Mouse (Mus musculus) forebrain, embryonic 12.5 days (tissue): ENCODE measurements around the gene Abhd15. TPM values are rescaled to one million over a fixed set of nuclear protein-coding genes. Genes with fewer than 3 reads are reported as not detected.

Experiments
- ATAC-seq: fragments of 200-750 bp; cut with Nextera tagmentation; 2 replicates; pipeline ENCODE4 v1.8.0; 2017; ENCODE audit warnings: moderate TSS enrichment; ENCODE audit not compliant: low FRiP score
- H3K27ac ChIP-seq: fragments of 300-500 bp; sonication (generic); 2 replicates; pipeline ENCODE4 v1.5.1; 2016; ENCODE audit warnings: mild to moderate bottlenecking
- H3K27me3 ChIP-seq: fragments of 300-500 bp; sonication (generic); 2 replicates; pipeline ENCODE4 v1.6.1; 2016; ENCODE audit warnings: mild to moderate bottlenecking
- H3K36me3 ChIP-seq: fragments of 300-500 bp; sonication (generic); replicated peaks from 2 replicates; pipeline ENCODE4 v1.6.1; 2016; ENCODE audit warnings: mild to moderate bottlenecking
- H3K4me1 ChIP-seq: fragments of 300-500 bp; sonication (generic); 2 replicates; pipeline ENCODE4 v1.6.1; 2016
- H3K4me2 ChIP-seq: fragments of 300-500 bp; sonication (generic); 2 replicates; pipeline ENCODE4 v1.6.1; 2016; ENCODE audit warnings: mild to moderate bottlenecking, moderate library complexity
- H3K4me3 ChIP-seq: fragments of 300-500 bp; sonication (generic); replicated peaks from 2 replicates; pipeline ENCODE4 v1.5.1; 2016; ENCODE audit warnings: mild to moderate bottlenecking
- H3K9ac ChIP-seq: fragments of 300-500 bp; sonication (generic); 2 replicates; pipeline ENCODE4 v1.6.1; 2016; ENCODE audit warnings: mild to moderate bottlenecking
- H3K9me3 ChIP-seq: fragments of 300-500 bp; sonication (generic); 2 replicates; pipeline ENCODE4 v1.6.1; 2016
- WGBS: fragments of 180-500 bp; shearing (Covaris S2); methylation state at CpG from one replicate; pipeline ENCODE4 v1.1.7; 2016; 5-methylcytosine and 5-hydroxymethylcytosine counted together
- polyA plus RNA-seq: library from polyadenylated mRNA; unstranded; fragments of >200 nt; fragmentation: Nextera tagmentation; extraction: Ambion mirVana; gene quantifications from 2 replicates; pipeline ENCODE4 v1.2.1, GENCODE M21; 2016

The Abhd15 gene
- polyA plus RNA-seq, 1 experiment from 2014 or later: 4.8 TPM

DNA sequence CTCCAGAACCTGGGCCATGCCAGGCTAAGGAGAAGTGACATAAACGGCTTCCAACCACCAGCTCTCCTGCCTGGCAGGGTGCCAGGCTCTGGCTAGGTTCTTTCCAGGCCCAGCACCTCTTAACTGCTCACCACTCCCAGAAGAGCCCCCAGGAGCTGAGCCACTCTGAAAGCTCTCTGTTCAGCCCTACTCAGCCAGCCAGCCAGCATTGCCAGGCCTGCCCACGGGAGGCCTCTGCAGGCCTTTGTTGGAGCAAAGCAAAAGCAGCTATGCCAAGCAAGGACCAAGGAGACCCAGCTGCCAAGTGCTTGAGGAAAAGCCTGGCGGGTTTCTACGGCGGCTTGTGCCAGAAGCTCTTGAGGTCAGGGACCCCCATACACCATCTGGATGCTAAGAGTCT is 28.1 kb upstream of the Abhd15 start:
- peak overlapping the region; percentile 0; the same call in 1 of the 2 replicates for H3K4me3 ChIP-seq
- H3K9me3 ChIP-seq: no peaks in the 10 kb centered on the region
- peaks cover 76% of the 10 kb centered on the region for H3K4me1 ChIP-seq
- H3K36me3 ChIP-seq: peaks cover 3% of the 10 kb centered on the region; the same call in 1 of the 2 replicates
- 56% methylated on average over 5 of the region's 5 CpGs for WGBS
- peak overlapping the region; percentile 81 for H3K4me2 ChIP-seq
- no peaks in the 10 kb centered on the region for H3K27me3 ChIP-seq
- ATAC-seq: no peak
- peak overlapping the region; percentile 30; the same call in 1 of the 2 replicates for H3K9ac ChIP-seq
- H3K27ac ChIP-seq: peak overlapping the region; percentile 57

DNA sequence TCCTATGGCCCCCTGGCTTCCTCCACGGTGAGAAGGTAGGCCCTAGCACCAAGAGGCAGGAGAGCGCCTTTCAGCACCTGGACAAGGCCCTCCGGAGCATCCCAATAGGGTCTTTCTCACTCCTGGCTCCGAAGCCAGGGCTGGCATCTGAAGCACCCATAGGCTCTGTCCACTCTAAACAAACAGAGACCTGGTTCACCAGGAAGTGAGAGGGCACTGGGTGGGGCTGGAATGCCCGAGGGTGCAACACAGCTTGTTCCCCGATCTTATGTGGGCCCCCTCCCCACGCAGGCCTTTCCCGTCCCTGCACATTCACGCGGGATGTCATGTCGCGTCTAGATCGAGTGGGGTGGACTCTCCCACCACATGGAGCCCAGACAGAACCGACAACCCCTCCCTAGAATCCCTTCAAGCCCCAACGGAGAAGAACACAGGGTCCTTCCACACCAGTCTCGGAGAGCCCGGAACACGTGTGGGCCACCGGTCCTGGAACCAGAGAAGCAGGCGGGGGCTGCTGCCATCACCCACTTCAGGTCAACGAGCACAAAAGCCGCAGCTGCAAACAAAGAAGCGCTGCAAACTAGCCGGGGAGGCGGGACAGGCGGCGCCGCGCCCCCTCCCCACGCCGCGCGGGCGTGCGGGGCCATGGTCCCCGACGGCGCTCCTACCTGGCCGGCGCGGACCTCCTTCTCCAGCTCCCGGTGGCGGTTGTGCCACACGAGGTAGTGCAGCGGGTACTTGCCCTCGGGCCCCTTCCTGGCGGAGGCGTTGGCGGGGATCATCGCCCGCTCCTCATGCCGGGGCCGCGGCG is 25.9 kb upstream of the Abhd15 start:
- Histone ChIP-seq H3K27ac (peak overlapping the region; percentile 91), H3K36me3 (no peaks in the 10 kb centered on the region), H3K4me3 (peak overlapping the region; percentile 90), H3K9me3 (no peaks in the 10 kb centered on the region), H3K27me3 (no peaks in the 10 kb centered on the region), H3K4me1 (peaks cover 75% of the 10 kb centered on the region), H3K4me2 (peak overlapping the region; percentile 81), H3K9ac (peak overlapping the region; percentile 94)
- no peak for ATAC-seq
- WGBS: 2% methylated on average over 55 of the region's 55 CpGs

DNA sequence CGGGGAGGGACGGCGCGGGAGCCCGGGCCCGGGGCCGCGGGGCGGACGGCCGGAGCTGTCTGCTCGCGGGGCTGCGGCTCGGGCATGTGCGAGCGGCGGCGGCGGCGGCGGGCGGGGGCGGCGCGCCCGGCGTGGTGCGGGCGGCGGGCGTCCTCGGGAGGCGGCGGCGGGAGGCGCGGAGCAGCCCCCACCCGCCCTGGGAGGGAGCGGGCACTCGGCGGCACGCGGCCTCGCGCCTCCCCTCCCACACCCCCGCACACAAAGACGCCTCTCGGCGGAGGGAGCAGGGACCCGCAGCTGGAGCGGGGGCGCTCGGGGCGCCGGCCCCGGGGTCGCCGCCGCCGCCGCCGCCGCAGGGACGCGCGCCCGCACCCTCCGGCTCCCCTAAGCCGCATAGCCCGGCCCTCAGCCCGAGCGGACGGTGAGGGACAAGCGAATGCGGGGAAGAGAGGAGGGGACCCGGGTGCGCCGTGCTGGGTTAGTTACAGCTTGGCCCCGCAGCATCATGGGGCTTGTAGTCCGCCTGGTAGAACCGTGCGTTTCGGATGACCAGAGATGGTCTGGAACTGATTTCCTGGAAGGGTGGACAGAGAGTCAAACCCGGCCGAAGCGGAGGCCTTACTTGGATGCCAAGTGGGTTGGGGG is 25.2 kb upstream of the Abhd15 start, which contains the start of gene Ankrd13b:
Gene Ankrd13b (minus strand): TSS at position 88 of the 645 bp plus-strand sequence.
- H3K27ac ChIP-seq: peak within 1 kb of the TSS; percentile 91
- peaks cover 81% of the 10 kb centered on the region for H3K4me1 ChIP-seq
- H3K27me3 ChIP-seq: no peaks in the 10 kb centered on the region
- ATAC-seq: peak; percentile 63
- peak within 1 kb of the TSS; percentile 81 for H3K4me2 ChIP-seq
- no peaks in the 10 kb centered on the region for H3K36me3 ChIP-seq
- peak within 1 kb of the TSS; percentile 90 for H3K4me3 ChIP-seq
- H3K9ac ChIP-seq: peak within 1 kb of the TSS; percentile 94
- H3K9me3 ChIP-seq: no peaks in the 10 kb centered on the region
- under 1% methylated on average over 53 of the region's 87 CpGs for WGBS

DNA sequence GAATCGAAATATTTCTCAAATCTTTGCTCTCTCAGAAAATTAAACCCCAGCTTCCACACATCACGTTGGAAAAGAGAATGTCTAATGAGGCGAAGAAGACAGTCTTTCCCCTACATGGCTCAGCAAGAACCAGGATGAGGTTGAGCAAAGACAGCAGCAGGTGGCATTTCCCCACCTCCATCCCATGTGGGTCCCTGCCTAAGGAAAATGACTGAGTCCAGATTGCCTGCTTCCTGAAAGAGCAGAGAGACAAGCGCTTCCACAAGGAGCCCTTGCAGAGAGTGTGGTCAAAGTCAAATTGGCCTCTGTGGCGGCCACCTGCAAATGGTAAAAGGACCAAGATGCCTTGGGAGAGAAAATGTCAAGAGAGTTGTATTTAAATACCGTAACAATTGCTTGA is 24.5 kb upstream of the Abhd15 start:
- no peak overlapping the region; the same call in 1 of the 2 replicates for H3K9ac ChIP-seq
- 70% methylated on average over 6 of the region's 6 CpGs for WGBS
- peaks cover 81% of the 10 kb centered on the region for H3K4me1 ChIP-seq

DNA sequence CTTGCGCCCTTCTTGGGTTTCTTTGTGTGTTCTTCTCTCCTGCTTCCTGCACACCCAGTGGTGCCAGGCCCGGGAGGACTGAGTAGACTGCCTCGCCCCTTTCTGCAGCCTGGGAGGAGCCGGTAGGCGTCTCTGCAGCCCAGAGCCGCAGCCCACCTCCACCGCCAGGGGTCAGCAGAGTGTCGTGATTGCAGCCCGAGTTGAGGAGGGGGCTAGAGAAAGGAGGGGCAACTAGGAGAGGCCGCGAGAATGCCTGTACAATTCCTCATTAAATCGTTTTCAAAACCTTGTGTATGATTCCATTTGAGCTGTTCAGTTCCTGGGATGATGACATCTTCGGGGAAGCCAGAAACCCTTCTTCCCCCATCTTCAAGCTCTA is 23.8 kb upstream of the Abhd15 start:
- Histone ChIP-seq H3K27ac (peak overlapping the region; percentile 86), H3K9me3 (no peaks in the 10 kb centered on the region), H3K27me3 (no peaks in the 10 kb centered on the region), H3K36me3 (no peaks in the 10 kb centered on the region), H3K4me3 (peak overlapping the region; percentile 95), H3K4me1 (peaks cover 78% of the 10 kb centered on the region), H3K9ac (peak overlapping the region; percentile 96; the same call in 1 of the 2 replicates), H3K4me2 (peak overlapping the region; percentile 77)
- ATAC-seq: peak; percentile 80
- under 1% methylated on average over 13 of the region's 13 CpGs for WGBS

More for the DNA sequence above, 24.5 kb upstream of the Abhd15 start:
- no peaks in the 10 kb centered on the region for H3K27me3 ChIP-seq
- H3K36me3 ChIP-seq: no peaks in the 10 kb centered on the region
- peak overlapping the region; percentile 86; the same call in 1 of the 2 replicates for H3K27ac ChIP-seq
- no peaks in the 10 kb centered on the region for H3K9me3 ChIP-seq
- peak overlapping the region; percentile 81 for H3K4me2 ChIP-seq
- peak overlapping the region; percentile 95 for H3K4me3 ChIP-seq
- no peak for ATAC-seq

DNA sequence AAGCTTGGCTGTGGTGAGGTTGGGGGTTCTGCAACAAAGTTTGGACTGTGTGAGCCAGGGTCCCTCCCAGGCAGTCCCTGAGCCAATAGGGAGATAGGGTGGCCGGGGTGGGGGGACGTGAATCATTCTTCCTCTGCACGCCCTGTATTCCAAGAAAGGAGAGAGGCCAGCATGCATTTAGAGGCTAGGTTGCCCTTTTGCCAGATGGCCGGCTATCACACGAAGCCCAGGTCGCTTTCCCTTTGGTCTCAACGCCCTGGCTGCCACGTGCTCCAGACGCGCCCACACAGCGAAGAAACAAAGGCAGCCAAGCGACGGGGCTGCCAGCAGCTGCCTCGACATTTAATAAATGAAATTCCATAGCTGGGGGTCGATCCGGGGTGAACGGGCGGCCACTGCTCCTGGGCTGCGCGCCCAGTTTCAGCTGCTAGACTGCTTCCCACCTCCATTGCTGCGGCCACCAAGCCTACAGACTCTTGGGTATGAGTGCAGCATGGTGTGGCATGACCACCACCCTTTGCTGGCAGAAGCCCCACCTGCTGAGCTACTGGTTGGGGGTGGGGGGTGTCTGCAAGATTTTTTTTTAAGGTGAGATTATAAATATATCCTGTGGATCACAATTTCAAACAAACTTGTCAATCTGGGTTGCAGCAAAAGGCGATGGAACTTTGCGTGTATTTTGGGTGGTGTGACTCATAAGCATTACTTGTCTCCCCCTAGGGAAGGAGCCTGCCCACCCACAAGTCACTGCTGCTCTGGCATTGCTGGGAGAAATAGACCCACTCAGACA is 23.2 kb upstream of the Abhd15 start:
- H3K27ac ChIP-seq: peak overlapping the region; percentile 86
- no peaks in the 10 kb centered on the region for H3K36me3 ChIP-seq
- H3K27me3 ChIP-seq: no peaks in the 10 kb centered on the region
- no peaks in the 10 kb centered on the region for H3K9me3 ChIP-seq
- peaks cover 72% of the 10 kb centered on the region for H3K4me1 ChIP-seq
- peak overlapping the region; percentile 96 for H3K9ac ChIP-seq
- ATAC-seq: peak; percentile 59
- under 1% methylated on average over 23 of the region's 23 CpGs for WGBS
- H3K4me2 ChIP-seq: peak overlapping the region; percentile 77
- H3K4me3 ChIP-seq: peak overlapping the region; percentile 95

DNA sequence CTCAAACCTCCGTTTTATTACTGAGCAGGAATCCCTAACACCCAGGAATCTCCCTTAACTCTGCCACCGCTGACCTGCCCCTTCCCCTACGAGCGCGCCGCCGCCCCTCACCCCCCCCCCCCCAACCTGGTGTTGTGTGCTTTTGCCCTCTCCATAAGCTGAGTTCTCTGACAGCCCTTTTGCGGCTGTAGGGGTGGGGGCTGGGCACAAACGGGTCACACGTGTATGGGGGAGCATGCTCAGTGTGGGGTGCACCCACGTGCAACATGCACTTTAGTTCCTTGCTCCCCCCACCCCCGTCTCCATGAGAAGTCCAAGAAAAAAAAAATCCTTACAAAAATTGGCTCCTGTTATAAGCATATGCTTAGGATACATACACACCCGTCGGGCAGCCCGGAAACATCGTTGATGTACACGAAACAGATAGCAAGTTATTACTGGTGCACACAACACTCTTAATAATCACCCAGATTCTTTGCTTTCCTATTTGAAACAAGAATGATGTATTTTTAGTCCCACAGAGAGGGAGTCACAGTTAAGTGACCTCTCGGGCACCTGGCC is 22.5 kb upstream of the Abhd15 start:
- Histone ChIP-seq H3K9me3 (no peaks in the 10 kb centered on the region), H3K27me3 (no peaks in the 10 kb centered on the region), H3K36me3 (no peaks in the 10 kb centered on the region), H3K27ac (peak overlapping the region; percentile 86), H3K4me2 (peak overlapping the region; percentile 77), H3K9ac (peak overlapping the region; percentile 96), H3K4me3 (peak overlapping the region; percentile 95), H3K4me1 (peaks cover 72% of the 10 kb centered on the region)
- no peak for ATAC-seq
- under 1% methylated on average over 18 of the region's 18 CpGs for WGBS

DNA sequence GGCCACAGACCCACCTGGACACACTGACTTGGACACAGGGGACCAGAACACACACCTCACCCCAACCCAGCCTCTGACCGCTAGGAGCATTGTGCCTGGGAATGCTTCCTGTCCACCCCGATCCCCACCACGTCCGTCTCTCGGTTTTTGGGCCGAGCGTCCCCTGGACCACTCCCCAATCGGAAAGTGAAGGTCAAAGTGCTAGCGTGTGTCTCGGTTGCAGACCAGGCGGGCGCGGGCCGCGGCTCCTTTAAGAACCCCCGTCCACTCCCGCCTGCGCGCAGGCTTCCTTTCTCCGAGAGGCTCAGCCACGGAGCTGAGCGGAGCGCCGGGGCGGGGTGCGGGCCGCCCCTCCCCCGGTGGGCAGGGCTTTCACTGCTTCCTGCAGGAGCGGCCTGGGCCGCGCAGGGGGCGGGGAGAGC is 22.0 kb upstream of the Abhd15 start:
- peak; percentile 65 for ATAC-seq
- H3K36me3 ChIP-seq: no peaks in the 10 kb centered on the region
- H3K9ac ChIP-seq: peak overlapping the region; percentile 96
- WGBS: under 1% methylated on average over 27 of the region's 32 CpGs
- H3K4me1 ChIP-seq: peaks cover 72% of the 10 kb centered on the region
- no peaks in the 10 kb centered on the region for H3K9me3 ChIP-seq
- H3K4me3 ChIP-seq: peak overlapping the region; percentile 95
- H3K4me2 ChIP-seq: peak overlapping the region; percentile 77
- no peaks in the 10 kb centered on the region for H3K27me3 ChIP-seq
- H3K27ac ChIP-seq: peak overlapping the region; percentile 86

DNA sequence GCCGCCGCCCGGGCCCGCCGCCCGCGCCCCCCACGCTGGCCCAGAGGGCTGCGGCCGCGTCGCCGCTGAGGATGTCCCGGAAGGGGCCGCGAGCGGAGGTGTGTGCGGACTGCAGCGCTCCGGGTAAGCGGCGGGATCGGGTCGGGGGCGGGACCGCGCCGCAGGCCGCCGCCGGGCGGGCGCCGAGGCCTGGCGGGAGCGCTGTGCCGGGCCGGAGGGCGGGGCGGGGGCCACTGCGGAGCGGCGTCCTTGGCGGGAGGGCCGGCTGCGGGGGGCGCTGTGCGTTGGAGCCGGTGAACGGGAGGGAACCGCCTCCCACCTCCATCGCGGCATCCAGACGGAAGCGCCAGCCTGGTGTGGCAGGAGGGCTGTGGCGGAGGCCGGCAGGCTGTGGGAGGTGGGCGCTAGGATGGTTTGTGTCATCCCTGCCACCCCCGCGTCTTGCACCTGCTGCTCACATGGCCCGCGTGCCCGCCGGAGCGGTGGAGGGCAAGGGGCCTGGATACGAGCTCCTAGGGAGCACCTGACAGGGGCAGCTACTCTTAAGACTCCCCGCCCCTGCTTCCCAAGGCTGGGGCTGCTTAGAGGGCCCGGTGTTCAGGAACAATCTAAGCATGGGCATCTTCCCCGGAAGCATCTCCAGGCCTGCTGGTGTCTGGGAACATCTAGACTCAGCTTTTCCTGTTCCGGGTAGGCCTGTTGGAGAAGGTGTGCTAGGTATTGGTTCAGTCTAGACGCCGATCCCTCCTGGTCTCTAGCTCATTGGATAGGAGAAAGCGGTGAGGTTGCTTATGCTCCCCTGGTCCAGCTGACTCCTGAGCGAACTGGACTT is 21.2 kb upstream of the Abhd15 start, which contains the start of gene Git1:
Gene Git1 (plus strand): TSS at position 51 of the 832 bp plus-strand sequence.
- Histone ChIP-seq H3K27me3 (no peaks in the 10 kb centered on the region), H3K36me3 (no peaks in the 10 kb centered on the region; the same call in 1 of the 2 replicates), H3K9ac (peak within 1 kb of the TSS; percentile 96), H3K27ac (peak within 1 kb of the TSS; percentile 91), H3K4me2 (peak within 1 kb of the TSS; percentile 92), H3K4me3 (peak within 1 kb of the TSS; percentile 95), H3K4me1 (peaks cover 70% of the 10 kb centered on the region), H3K9me3 (no peaks in the 10 kb centered on the region)
- WGBS: 2% methylated on average over 37 of the region's 74 CpGs
- no peak for ATAC-seq

DNA sequence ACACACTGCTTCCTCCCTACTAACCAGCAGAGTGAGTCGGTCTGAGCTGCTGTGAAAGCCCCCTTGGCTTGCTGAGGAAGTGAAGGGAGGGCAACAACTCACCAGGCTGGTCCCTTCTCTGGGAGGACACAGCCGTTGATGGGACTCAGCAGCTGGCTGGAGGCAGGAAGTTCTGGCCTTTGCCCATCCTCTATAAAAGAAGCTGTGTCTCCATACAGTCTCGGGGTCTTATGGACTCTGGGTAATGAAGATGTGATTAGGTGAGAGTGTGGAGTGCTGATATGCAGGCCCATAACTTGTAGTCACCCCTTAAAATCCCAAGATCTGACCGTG is 20.6 kb upstream of the Abhd15 start:
- WGBS: 42% methylated on average over 4 of the region's 4 CpGs
- peak overlapping the region; percentile 96 for H3K9ac ChIP-seq
- peak overlapping the region; percentile 92 for H3K4me2 ChIP-seq
- ATAC-seq: no peak
- no peaks in the 10 kb centered on the region for H3K9me3 ChIP-seq
- H3K27ac ChIP-seq: peak overlapping the region; percentile 91; the same call in 1 of the 2 replicates
- H3K4me3 ChIP-seq: peak overlapping the region; percentile 95
- H3K36me3 ChIP-seq: peaks cover 6% of the 10 kb centered on the region
- peaks cover 71% of the 10 kb centered on the region for H3K4me1 ChIP-seq
- H3K27me3 ChIP-seq: no peaks in the 10 kb centered on the region

DNA sequence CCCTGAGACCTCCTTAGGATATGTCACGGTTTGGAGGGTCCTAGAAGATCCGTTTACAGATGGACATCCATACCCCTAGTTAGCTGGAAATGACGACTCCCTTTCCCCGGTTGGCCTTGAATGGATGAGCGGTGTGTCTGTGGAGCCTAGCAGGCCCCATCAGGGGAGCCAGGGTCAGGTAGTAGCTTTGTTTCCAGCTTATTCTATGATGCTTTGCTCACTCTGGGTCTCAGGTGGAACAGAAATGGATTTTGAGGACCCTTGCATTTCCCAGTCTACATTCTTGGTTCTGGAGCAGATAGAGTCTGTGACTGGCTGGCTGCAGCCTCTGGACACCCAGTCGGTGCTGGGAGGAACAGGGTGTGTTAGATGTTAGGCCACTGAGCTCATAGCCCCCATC is 20.1 kb upstream of the Abhd15 start:
- 76% methylated on average over 6 of the region's 6 CpGs for WGBS
- peaks cover 72% of the 10 kb centered on the region for H3K4me1 ChIP-seq
- no peak for ATAC-seq
- H3K27me3 ChIP-seq: no peaks in the 10 kb centered on the region
- peak overlapping the region; percentile 92 for H3K4me2 ChIP-seq
- H3K4me3 ChIP-seq: peak overlapping the region; percentile 95
- H3K36me3 ChIP-seq: peaks cover 10% of the 10 kb centered on the region
- H3K27ac ChIP-seq: peak overlapping the region; percentile 91; the same call in 1 of the 2 replicates
- H3K9ac ChIP-seq: peak overlapping the region; percentile 96; the same call in 1 of the 2 replicates
- H3K9me3 ChIP-seq: no peaks in the 10 kb centered on the region
